Mouse (Mus musculus): Measurements from ENCODE around the gene Ang4. TPM values are rescaled to one million over a fixed set of nuclear protein-coding genes. Genes with fewer than 3 reads are reported as not detected.

Gene Ang4
- total RNA-seq, 2 experiments from 2014 or later, result not detected

GRCm38 (mm10) chr14:51738411-51739149, 34.8 kb downstream of the Ang4 start:
- DNase-seq, result no peak
- no peak overlapping the region for H3K4me3 ChIP-seq
- intact Hi-C loops (cut with DNase I), result no loop called here
- no peak overlapping the region for H3K27ac ChIP-seq
- TF ChIP-seq CTCF (IDR thresholded peaks at IDR 0.05), result no peak

DNA sequence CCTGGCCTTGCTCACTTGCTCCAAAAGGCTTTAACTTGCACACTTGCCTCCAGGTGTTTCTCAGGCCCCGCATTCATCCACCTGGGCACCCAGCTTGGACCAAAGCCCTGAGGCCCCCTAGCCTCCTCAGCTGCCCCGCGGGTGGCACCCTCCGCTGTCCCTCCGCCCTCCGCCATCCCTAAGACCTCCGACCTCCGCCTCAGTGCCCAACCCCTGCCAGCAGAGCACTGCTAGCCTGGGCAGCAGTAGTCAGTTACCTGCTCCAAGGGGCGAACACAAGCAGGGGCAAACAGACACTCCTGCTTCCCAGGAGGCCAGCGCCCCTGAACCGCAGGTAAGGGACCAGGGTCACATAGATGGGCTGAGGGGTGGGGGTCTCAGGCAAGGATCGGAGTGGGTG, 35.4 kb downstream of the Ang4 start:
- no peak overlapping the region for H3K4me3 ChIP-seq
- intact Hi-C loops (cut with DNase I), result no loop called here

GRCm38 (mm10) chr14:51717083-51717482, 56.3 kb downstream of the Ang4 start, which contains the start of gene Gm5800:
Gene Gm5800, minus strand, starts transcription at chr14:51717183.
- intact Hi-C loops (cut with DNase I), result no loop called here
- Histone ChIP-seq H3K27ac (no peak within 1 kb of the TSS), H3K4me3 (no peak within 1 kb of the TSS)
- DNase-seq, result no peak
- TF ChIP-seq CTCF (IDR thresholded peaks at IDR 0.05), result no peak

More for the DNA sequence above, 35.4 kb downstream of the Ang4 start:
- no peak overlapping the region for H3K27ac ChIP-seq
- TF ChIP-seq CTCF (IDR thresholded peaks at IDR 0.05), result no peak
- no peak for DNase-seq

Other genes with a start within 250 kb of the Ang4 start
- gene Gm5622, start 220.8 kb downstream of the Ang4 start, total RNA-seq (2021), result not detected
- gene Gm17175, start 199.5 kb downstream of the Ang4 start, total RNA-seq (2021), result not detected
- not detected for gene Gm17174, start 181.5 kb downstream of the Ang4 start, total RNA-seq (2021)
- not detected for gene Gm17078, start 162.3 kb downstream of the Ang4 start, total RNA-seq (2021)
- gene Gm4181, start 137.9 kb downstream of the Ang4 start, total RNA-seq (2021), result not detected
- not detected for gene Gm17079, start 78.1 kb downstream of the Ang4 start, total RNA-seq (2021)
- not detected for gene Gm5800, start 56.4 kb downstream of the Ang4 start, total RNA-seq (2021)
- gene AY358078, start 26.5 kb upstream of the Ang4 start, total RNA-seq (2021), result not detected
- not detected for gene Ear6, start 80.1 kb upstream of the Ang4 start, total RNA-seq (2021)
- 10 to 100 TPM; 11.5 to 12.9 TPM for gene Mettl17, start 111.3 kb upstream of the Ang4 start, total RNA-seq (2021)
- 1 to 10 TPM in 1 of 2 experiments, under 1 TPM in 1; 0.69 to 1.1 TPM for gene Slc39a2, start 119.3 kb upstream of the Ang4 start, total RNA-seq (2021)
- 1,000 to 10,000 TPM; 1,660 to 1,958 TPM for gene Ndrg2, start 140.6 kb upstream of the Ang4 start, total RNA-seq (2021)
- 1 to 10 TPM; 1.8 TPM for gene Tppp2, start 144.8 kb upstream of the Ang4 start, total RNA-seq (2021)
- gene Rnase13, start 149.2 kb upstream of the Ang4 start, total RNA-seq (2021), result not detected
- 10 to 100 TPM in 1 of 2 experiments, 1 to 10 TPM in 1; 9.6 to 14.1 TPM for gene Arhgef40, start 211.1 kb upstream of the Ang4 start, total RNA-seq (2021)
- gene Tmem253, start 242.1 kb upstream of the Ang4 start, total RNA-seq (2021), result 1 to 10 TPM in 1 of 2 experiments, under 1 TPM in 1; 0.46 to 2.6 TPM
- 10 to 100 TPM; 13.5 to 13.8 TPM for gene Zfp219, start 247.1 kb upstream of the Ang4 start, total RNA-seq (2021)

Data from gastrocnemius, adult 2 months (tissue).